Comparison of ENCODE assay signal across 18 mouse cellular contexts in genomic region chr5:45515151-45515743, GRCm38 (mm10).
"Had no signal": no experiment of that assay in that cellular context is flagged by ENCODE, and none has a peak within 500 bp of the region (broad histone marks: within the 10 kb centered on the region; RNA-seq: fewer than 3 reads in every experiment).

No protein-coding gene starts in this region.

- H3K4me1 ChIP-seq: midbrain, embryonic 12.5 days; neural tube, embryonic 12.5 days had no signal

- DNase-seq: layer of hippocampus, adult 9-11 months; liver, embryonic 13.5 days; lung, embryonic 14.5 days; right cerebral cortex, adult 18-20 months; right cerebral cortex, postnatal 14 days; right cerebral cortex, postnatal 4 days; thymus, adult 2 months; thymus, postnatal 14 days; thymus, postnatal 4 days had no signal

- H3K27ac ChIP-seq: layer of hippocampus, adult 2 months; liver, embryonic 13.5 days; macrophage; midbrain, embryonic 12.5 days; midbrain, embryonic 15.5 days; neural tube, embryonic 12.5 days; neural tube, embryonic 15.5 days; stomach, postnatal 0 days had no signal

- H3K4me2 ChIP-seq: liver, embryonic 13.5 days; lung, embryonic 14.5 days; midbrain, embryonic 12.5 days; midbrain, embryonic 15.5 days; neural tube, embryonic 12.5 days; neural tube, embryonic 15.5 days had no signal

- ATAC-seq: intestine, postnatal 0 days; lung, postnatal 0 days; midbrain, embryonic 15.5 days had no signal

- H3K4me3 ChIP-seq: layer of hippocampus, adult 2 months; liver, embryonic 13.5 days; midbrain, embryonic 12.5 days; midbrain, embryonic 15.5 days; neural tube, embryonic 12.5 days; neural tube, embryonic 15.5 days had no signal

- H3K9me3 ChIP-seq: liver, embryonic 13.5 days; midbrain, embryonic 12.5 days; midbrain, embryonic 15.5 days; neural tube, embryonic 12.5 days; neural tube, embryonic 15.5 days had no signal

- H3K36me3 ChIP-seq: midbrain, embryonic 15.5 days had no signal

- H3K27me3 ChIP-seq: liver, embryonic 13.5 days; midbrain, embryonic 12.5 days; midbrain, embryonic 15.5 days; neural tube, embryonic 12.5 days; neural tube, embryonic 15.5 days had no signal

- H3K9ac ChIP-seq: liver, embryonic 13.5 days; lung, embryonic 14.5 days; midbrain, embryonic 12.5 days; midbrain, embryonic 15.5 days; neural tube, embryonic 12.5 days; neural tube, embryonic 15.5 days had no signal
